8 mouse cellular contexts compared by ENCODE assay signal in genomic region chr11:116087194-116088130, GRCm38 (mm10). TPM values are rescaled to one million over a fixed set of nuclear protein-coding genes. Genes with fewer than 3 reads are reported as not detected.
DNase-seq lines count a peak whose midpoint lies in the region; ATAC-seq and TF ChIP-seq lines count a peak whose summit lies in the region.

No protein-coding gene starts in this region.

- ATAC-seq in embryonic facial prominence, embryonic 11.5 days (replicated peaks; ENCODE audit: insufficient number of reproducible peaks, low FRiP score, low TSS enrichment, low read depth) = peak; percentile 73
- ATAC-seq in limb, embryonic 14.5 days (ENCODE audit: low FRiP score, low read depth) = peak; percentile 70
- peak; percentile 85 for ATAC-seq in midbrain, embryonic 16.5 days

- H3K9me3 ChIP-seq in embryonic facial prominence, embryonic 11.5 days (replicated peaks; ENCODE audit: control insufficient read depth, low read length) = no peaks in the 10 kb centered on the region
- H3K9me3 ChIP-seq in limb, embryonic 14.5 days (ENCODE audit: control insufficient read depth, low read length) = no peaks in the 10 kb centered on the region
- no peaks in the 10 kb centered on the region for H3K9me3 ChIP-seq in midbrain, embryonic 16.5 days (replicated peaks; ENCODE audit: control insufficient read depth, low read length, poor library complexity, severe bottlenecking)

- H3K79me2 ChIP-seq in heart, adult 2 months (replicated peaks; ENCODE audit: control insufficient read depth, insufficient read depth, low read length) = no peaks in the 10 kb centered on the region; the same call in 1 of the 2 replicates

- peak overlapping the region; percentile 34 for H3K4me3 ChIP-seq in embryonic facial prominence, embryonic 11.5 days (ENCODE audit: low read depth, low read length)
- H3K4me3 ChIP-seq in heart, adult 2 months = peak overlapping the region; percentile 57
- H3K4me3 ChIP-seq in kidney, adult 2 months (ENCODE audit: insufficient read depth, low read depth, low read length) = peak overlapping the region; percentile 49
- H3K4me3 ChIP-seq in limb, embryonic 14.5 days (replicated peaks; ENCODE audit: low read length) = peak overlapping the region; percentile 40
- H3K4me3 ChIP-seq in midbrain, embryonic 16.5 days (ENCODE audit: low read depth, low read length) = peak overlapping the region; percentile 51

- intact Hi-C loops in heart, adult 2 months (cut with DNase I) = loop anchor here (1.0 kb wide), 2 partner anchors 22 to 43 kb away; no protein-coding TSS in a partner anchor

- peak; percentile 62 for TF ChIP-seq POLR2A in heart, adult 2 months (IDR thresholded peaks at IDR 0.05; ENCODE audit: insufficient read depth, low read depth, low read length)
- no peak for TF ChIP-seq POLR2A in kidney, adult 2 months (IDR thresholded peaks at IDR 0.05; ENCODE audit: low read depth, low read length)
- TF ChIP-seq POLR2A in limb, embryonic 14.5 days (IDR thresholded peaks at IDR 0.05; ENCODE audit: borderline replicate concordance, extremely low read depth, insufficient read depth, insufficient read length) = no peak

- H3K36me3 ChIP-seq in embryonic facial prominence, embryonic 11.5 days (replicated peaks; ENCODE audit: control insufficient read depth, insufficient read depth, low read depth, low read length) = no peaks in the 10 kb centered on the region; the same call in 1 of the 2 replicates
- H3K36me3 ChIP-seq in heart, adult 2 months (ENCODE audit: control insufficient read depth, insufficient read depth, low read length) = no peaks in the 10 kb centered on the region; the same call in 1 of the 2 replicates
- peaks cover 2% of the 10 kb centered on the region for H3K36me3 ChIP-seq in kidney, adult 2 months (ENCODE audit: control insufficient read depth, insufficient read depth, low read length)
- peaks cover 16% of the 10 kb centered on the region for H3K36me3 ChIP-seq in limb, embryonic 14.5 days (ENCODE audit: control insufficient read depth, insufficient read depth, low read length)
- peaks cover 4% of the 10 kb centered on the region for H3K36me3 ChIP-seq in midbrain, embryonic 16.5 days (ENCODE audit: control insufficient read depth, insufficient read depth, low read length)

- TF ChIP-seq CTCF in heart, adult 2 months (IDR thresholded peaks at IDR 0.05) = peak; percentile 94
- peak; percentile 90 for TF ChIP-seq CTCF in kidney, adult 2 months (conservative IDR thresholded peaks at IDR 0.05; ENCODE audit: insufficient read depth, insufficient read length, low read depth, low read length)

- no peak overlapping the region for H3K27ac ChIP-seq in embryonic facial prominence, embryonic 11.5 days (replicated peaks; ENCODE audit: low read depth, low read length)
- peak overlapping the region; percentile 88 for H3K27ac ChIP-seq in heart, adult 2 months
- H3K27ac ChIP-seq in kidney, adult 2 months (ENCODE audit: insufficient read depth, low read depth, low read length) = peak overlapping the region; percentile 98
- peak overlapping the region; percentile 15; the same call in 1 of the 2 replicates for H3K27ac ChIP-seq in limb, embryonic 14.5 days (replicated peaks; ENCODE audit: low read depth, low read length)
- peak overlapping the region; percentile 74 for H3K27ac ChIP-seq in midbrain, embryonic 16.5 days (ENCODE audit: low read length)

- H3K27me3 ChIP-seq in embryonic facial prominence, embryonic 11.5 days (ENCODE audit: control insufficient read depth, insufficient read depth, low read length) = no peaks in the 10 kb centered on the region
- H3K27me3 ChIP-seq in heart, adult 2 months (ENCODE audit: control insufficient read depth, insufficient read depth, low read length) = no peaks in the 10 kb centered on the region
- H3K27me3 ChIP-seq in kidney, adult 2 months (replicated peaks; ENCODE audit: control insufficient read depth, insufficient read depth, low read length) = no peaks in the 10 kb centered on the region
- no peaks in the 10 kb centered on the region for H3K27me3 ChIP-seq in limb, embryonic 14.5 days (ENCODE audit: control insufficient read depth, insufficient read depth, low read length)
- H3K27me3 ChIP-seq in midbrain, embryonic 16.5 days (ENCODE audit: control insufficient read depth, insufficient read depth, low read depth, low read length) = no peaks in the 10 kb centered on the region

- TF ChIP-seq EP300 in heart, adult 2 months (IDR thresholded peaks at IDR 0.05; ENCODE audit: insufficient read depth, low read depth, low read length) = peak; percentile 93; the same call in 1 of the 2 replicates

- peak; percentile 83 for DNase-seq in 3134 (ENCODE audit: extremely low read depth, insufficient read length, low spot score)
- DNase-seq in adrenal gland, postnatal 10 days = peak; percentile 93
- DNase-seq in embryonic facial prominence, embryonic 11.5 days (ENCODE audit: low spot score) = peak; percentile 85
- DNase-seq in heart, adult 2 months = peak; percentile 93 to 95
- peak; percentile 95 for DNase-seq in kidney, adult 2 months
- DNase-seq in limb, embryonic 14.5 days (ENCODE audit: low spot score) = peak; percentile 77
- peak; percentile 81 to 88 for DNase-seq in spleen, postnatal 14 days (ENCODE audit: low spot score in 2 of 2)

- H3K4me1 ChIP-seq in embryonic facial prominence, embryonic 11.5 days (ENCODE audit: control insufficient read depth, insufficient read depth, low read length) = no peaks in the 10 kb centered on the region
- peaks cover 5% of the 10 kb centered on the region for H3K4me1 ChIP-seq in heart, adult 2 months (ENCODE audit: control insufficient read depth, insufficient read depth, low read length)
- H3K4me1 ChIP-seq in kidney, adult 2 months (ENCODE audit: control insufficient read depth, insufficient read depth, low read length) = peaks cover 11% of the 10 kb centered on the region
- peaks cover 11% of the 10 kb centered on the region for H3K4me1 ChIP-seq in limb, embryonic 14.5 days (ENCODE audit: control insufficient read depth, insufficient read depth, low read length)
- peaks cover 15% of the 10 kb centered on the region for H3K4me1 ChIP-seq in midbrain, embryonic 16.5 days (ENCODE audit: control insufficient read depth, insufficient read depth, low read length)

- peak overlapping the region; percentile 55 for H3K4me2 ChIP-seq in embryonic facial prominence, embryonic 11.5 days (ENCODE audit: low read depth, low read length)
- H3K4me2 ChIP-seq in limb, embryonic 14.5 days (replicated peaks; ENCODE audit: low read depth, low read length, severe bottlenecking) = peak overlapping the region; percentile 49
- peak overlapping the region; percentile 71 for H3K4me2 ChIP-seq in midbrain, embryonic 16.5 days (ENCODE audit: low read length)

- H3K9ac ChIP-seq in embryonic facial prominence, embryonic 11.5 days (replicated peaks; ENCODE audit: low read length) = peak overlapping the region; percentile 43; the same call in 1 of the 2 replicates
- H3K9ac ChIP-seq in heart, adult 2 months (ENCODE audit: low read depth, low read length) = peak overlapping the region; percentile 75
- peak overlapping the region; percentile 1; the same call in 1 of the 2 replicates for H3K9ac ChIP-seq in limb, embryonic 14.5 days (ENCODE audit: low read depth, low read length, severe bottlenecking)
- peak overlapping the region; percentile 60 for H3K9ac ChIP-seq in midbrain, embryonic 16.5 days (ENCODE audit: low read depth, low read length)

- 3% methylated on average over 31 of the region's 31 CpGs for WGBS in embryonic facial prominence, embryonic 11.5 days
- 2% methylated on average over 31 of the region's 31 CpGs for WGBS in heart, adult 2 months
- WGBS in kidney, adult 2 months = 1% methylated on average over 31 of the region's 31 CpGs
- 3% methylated on average over 29 of the region's 31 CpGs for WGBS in limb, embryonic 14.5 days
- WGBS in midbrain, embryonic 16.5 days = 5% methylated on average over 31 of the region's 31 CpGs

RNA-seq across cellular contexts. Expression of gene Wbp2, which starts 0.7 kb away (rescaled TPM):
- 100 to 1,000 TPM; 103 to 110 TPM for total RNA-seq in adrenal gland, postnatal 10 days (2021)
- 47.0 and 49.6 TPM in 2 replicates for polyA plus RNA-seq in embryonic facial prominence, embryonic 11.5 days (2014; fragmentation: Nextera tagmentation; extraction: Ambion mirVana)
- 100 to 1,000 TPM in 1 of 2 experiments, 10 to 100 TPM in 1; 91.0 to 108 TPM for total RNA-seq in heart, adult 2 months (2021)
- polyA plus RNA-seq in heart, adult 2 months (2012; rRNA removed) = 151 and 176 TPM in 2 replicates
- 391 and 392 TPM in 2 replicates for polyA plus RNA-seq in kidney, adult 2 months (2012; rRNA removed)
- 58.6 and 76.2 TPM in 2 replicates for polyA plus RNA-seq in limb, embryonic 14.5 days (2012; rRNA removed)
- polyA plus RNA-seq in limb, embryonic 14.5 days (2014; fragmentation: Nextera tagmentation; extraction: Ambion mirVana) = 56.8 and 57.7 TPM in 2 replicates
- polyA plus RNA-seq in midbrain, embryonic 16.5 days (2015; fragmentation: Nextera tagmentation; extraction: Ambion mirVana) = 159 and 206 TPM in 2 replicates

RNA-seq across cellular contexts. Expression of gene Unc13d, which starts 9.7 kb away (rescaled TPM):
- 1 to 10 TPM; 2.3 to 2.7 TPM for total RNA-seq in adrenal gland, postnatal 10 days (2021)
- 0.71 and 1.2 TPM in 2 replicates for polyA plus RNA-seq in embryonic facial prominence, embryonic 11.5 days (2014; fragmentation: Nextera tagmentation; extraction: Ambion mirVana)
- total RNA-seq in heart, adult 2 months (2021) = 1 to 10 TPM in 1 of 2 experiments, under 1 TPM in 1; 0.55 to 1.5 TPM
- polyA plus RNA-seq in heart, adult 2 months (2012; rRNA removed) = 1.1 and 1.7 TPM in 2 replicates
- 1.1 and 2.4 TPM in 2 replicates for polyA plus RNA-seq in kidney, adult 2 months (2012; rRNA removed)
- 4.1 and 4.3 TPM in 2 replicates for polyA plus RNA-seq in limb, embryonic 14.5 days (2012; rRNA removed)
- 3.4 and 3.8 TPM in 2 replicates for polyA plus RNA-seq in limb, embryonic 14.5 days (2014; fragmentation: Nextera tagmentation; extraction: Ambion mirVana)
- polyA plus RNA-seq in midbrain, embryonic 16.5 days (2015; fragmentation: Nextera tagmentation; extraction: Ambion mirVana) = 0.78 and 0.93 TPM in 2 replicates

RNA-seq across cellular contexts. Expression of gene Trim47, which starts 39.5 kb away (rescaled TPM):
- 10 to 100 TPM; 23.2 to 24.5 TPM for total RNA-seq in adrenal gland, postnatal 10 days (2021)
- polyA plus RNA-seq in embryonic facial prominence, embryonic 11.5 days (2014; fragmentation: Nextera tagmentation; extraction: Ambion mirVana) = 3.4 and 4.5 TPM in 2 replicates
- 10 to 100 TPM; 23.1 to 28.2 TPM for total RNA-seq in heart, adult 2 months (2021)
- polyA plus RNA-seq in heart, adult 2 months (2012; rRNA removed) = 23.7 and 29.5 TPM in 2 replicates
- 34.9 and 39.6 TPM in 2 replicates for polyA plus RNA-seq in kidney, adult 2 months (2012; rRNA removed)
- 25.5 and 35.2 TPM in 2 replicates for polyA plus RNA-seq in limb, embryonic 14.5 days (2012; rRNA removed)
- polyA plus RNA-seq in limb, embryonic 14.5 days (2014; fragmentation: Nextera tagmentation; extraction: Ambion mirVana) = 25.1 and 28.5 TPM in 2 replicates
- polyA plus RNA-seq in midbrain, embryonic 16.5 days (2015; fragmentation: Nextera tagmentation; extraction: Ambion mirVana) = 9.5 and 12.7 TPM in 2 replicates

RNA-seq across cellular contexts. Expression of gene Trim65, which starts 43.5 kb away (rescaled TPM):
- total RNA-seq in adrenal gland, postnatal 10 days (2021) = 1 to 10 TPM; 6.3 to 8.1 TPM
- polyA plus RNA-seq in embryonic facial prominence, embryonic 11.5 days (2014; fragmentation: Nextera tagmentation; extraction: Ambion mirVana) = 1.2 and 1.8 TPM in 2 replicates
- total RNA-seq in heart, adult 2 months (2021) = 1 to 10 TPM; 6.1 to 8.6 TPM
- 8.8 and 10.8 TPM in 2 replicates for polyA plus RNA-seq in heart, adult 2 months (2012; rRNA removed)
- polyA plus RNA-seq in kidney, adult 2 months (2012; rRNA removed) = 9.5 and 9.6 TPM in 2 replicates
- 4.9 and 6.2 TPM in 2 replicates for polyA plus RNA-seq in limb, embryonic 14.5 days (2012; rRNA removed)
- polyA plus RNA-seq in limb, embryonic 14.5 days (2014; fragmentation: Nextera tagmentation; extraction: Ambion mirVana) = 3.1 and 4.1 TPM in 2 replicates
- 2.2 and 2.3 TPM in 2 replicates for polyA plus RNA-seq in midbrain, embryonic 16.5 days (2015; fragmentation: Nextera tagmentation; extraction: Ambion mirVana)

RNA-seq across cellular contexts. Expression of gene Mrpl38, which starts 51.2 kb away (rescaled TPM):
- 10 to 100 TPM; 86.8 to 94.1 TPM for total RNA-seq in adrenal gland, postnatal 10 days (2021)
- polyA plus RNA-seq in embryonic facial prominence, embryonic 11.5 days (2014; fragmentation: Nextera tagmentation; extraction: Ambion mirVana) = 101 and 102 TPM in 2 replicates
- 10 to 100 TPM; 56.8 to 59.7 TPM for total RNA-seq in heart, adult 2 months (2021)
- 42.1 and 55.5 TPM in 2 replicates for polyA plus RNA-seq in heart, adult 2 months (2012; rRNA removed)
- 69.9 and 70.7 TPM in 2 replicates for polyA plus RNA-seq in kidney, adult 2 months (2012; rRNA removed)
- 52.6 and 56.4 TPM in 2 replicates for polyA plus RNA-seq in limb, embryonic 14.5 days (2012; rRNA removed)
- polyA plus RNA-seq in limb, embryonic 14.5 days (2014; fragmentation: Nextera tagmentation; extraction: Ambion mirVana) = 85.8 and 86.5 TPM in 2 replicates
- polyA plus RNA-seq in midbrain, embryonic 16.5 days (2015; fragmentation: Nextera tagmentation; extraction: Ambion mirVana) = 80.3 and 84.6 TPM in 2 replicates

Comparison
In these comparisons a context has a peak if more than half of its experiments do, and no peak if none do; other contexts are left out.
1. H3K9ac ChIP-seq: peak in every context shown above with its lines; median percentile 75 in heart, adult 2 months; 60 in midbrain, embryonic 16.5 days; 43 in embryonic facial prominence, embryonic 11.5 days; 1 in limb, embryonic 14.5 days.